ENCODE assay signal across 8 mouse cellular contexts in the genomic region with DNA sequence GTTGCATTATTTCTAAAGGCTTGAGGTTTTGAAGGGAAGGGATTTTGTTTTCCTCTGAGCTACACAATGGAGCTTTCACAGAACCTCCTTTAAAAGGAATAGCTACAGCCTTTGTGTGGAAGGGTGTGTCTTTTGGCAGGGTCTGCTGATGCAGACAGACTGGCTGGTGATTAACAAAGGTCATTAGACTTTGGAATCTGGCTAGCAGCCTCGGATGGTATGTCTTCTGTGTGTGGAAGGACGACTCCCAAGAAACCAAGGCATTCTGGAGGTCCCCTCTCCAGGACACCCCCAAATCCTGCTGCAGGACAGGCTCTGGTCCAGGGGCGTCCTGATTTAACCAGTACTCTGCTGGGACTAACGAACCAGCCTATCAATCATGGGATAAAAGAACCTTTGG.
DNase-seq lines count a peak whose midpoint lies in the region; ATAC-seq and TF ChIP-seq lines count a peak whose summit lies in the region.

No protein-coding gene starts in this region.

- WGBS in forebrain, embryonic 11.5 days, result 16% methylated on average over 4 of the region's 4 CpGs
- 7% methylated on average over 4 of the region's 4 CpGs for WGBS in hindbrain, postnatal 0 days
- 44% methylated on average over 4 of the region's 4 CpGs for WGBS in liver, embryonic 13.5 days (ENCODE audit: insufficient replicate concordance)
- WGBS in neural tube, embryonic 13.5 days, result 6% methylated on average over 4 of the region's 4 CpGs

- no peaks in the 10 kb centered on the region for H3K27me3 ChIP-seq in forebrain, embryonic 11.5 days (ENCODE audit: control insufficient read depth, insufficient read depth, low read length)
- H3K27me3 ChIP-seq in hindbrain, postnatal 0 days (ENCODE audit: insufficient read depth, low read length), result no peaks in the 10 kb centered on the region
- no peaks in the 10 kb centered on the region for H3K27me3 ChIP-seq in liver, embryonic 13.5 days
- H3K27me3 ChIP-seq in neural tube, embryonic 13.5 days, result no peaks in the 10 kb centered on the region

- peaks cover 10% of the 10 kb centered on the region for H3K4me1 ChIP-seq in forebrain, embryonic 11.5 days (replicated peaks; ENCODE audit: control insufficient read depth, insufficient read depth, low read length)
- peaks cover 20% of the 10 kb centered on the region for H3K4me1 ChIP-seq in hindbrain, postnatal 0 days (ENCODE audit: insufficient read depth, low read length)
- H3K4me1 ChIP-seq in liver, embryonic 13.5 days (replicated peaks), result peaks cover 14% of the 10 kb centered on the region; the same call in 1 of the 2 replicates
- peaks cover 57% of the 10 kb centered on the region for H3K4me1 ChIP-seq in neural tube, embryonic 13.5 days (replicated peaks)

- peak overlapping the region; percentile 96 for H3K27ac ChIP-seq in forebrain, embryonic 11.5 days (ENCODE audit: low read depth, low read length)
- peak overlapping the region; percentile 93 for H3K27ac ChIP-seq in hindbrain, postnatal 0 days
- no peak overlapping the region for H3K27ac ChIP-seq in liver, embryonic 13.5 days
- H3K27ac ChIP-seq in neural tube, embryonic 13.5 days (replicated peaks), result peak overlapping the region; percentile 90

- H3K9ac ChIP-seq in forebrain, embryonic 11.5 days (ENCODE audit: low read length), result peak overlapping the region; percentile 43; the same call in 1 of the 2 replicates
- peak overlapping the region; percentile 37 for H3K9ac ChIP-seq in hindbrain, postnatal 0 days (replicated peaks; ENCODE audit: low read length)
- no peak overlapping the region for H3K9ac ChIP-seq in liver, embryonic 13.5 days
- H3K9ac ChIP-seq in neural tube, embryonic 13.5 days, result peak overlapping the region; percentile 44

- peaks cover 27% of the 10 kb centered on the region for H3K36me3 ChIP-seq in forebrain, embryonic 11.5 days (ENCODE audit: control insufficient read depth, insufficient read depth, low read length)
- H3K36me3 ChIP-seq in hindbrain, postnatal 0 days (ENCODE audit: insufficient read depth, low read length), result peaks cover 19% of the 10 kb centered on the region
- H3K36me3 ChIP-seq in liver, embryonic 13.5 days, result no peaks in the 10 kb centered on the region
- H3K36me3 ChIP-seq in neural tube, embryonic 13.5 days, result peaks cover 39% of the 10 kb centered on the region

- no peak overlapping the region for H3K4me3 ChIP-seq in forebrain, embryonic 11.5 days (ENCODE audit: low read depth, low read length)
- no peak overlapping the region for H3K4me3 ChIP-seq in hindbrain, postnatal 0 days (ENCODE audit: low read length)
- no peak overlapping the region for H3K4me3 ChIP-seq in liver, embryonic 13.5 days (replicated peaks)
- no peak overlapping the region for H3K4me3 ChIP-seq in neural tube, embryonic 13.5 days

- no peak for TF ChIP-seq CTCF in hindbrain, postnatal 0 days (IDR thresholded peaks at IDR 0.05; ENCODE audit: low read depth)

- peak; percentile 35 for DNase-seq in layer of hippocampus, adult 11-12 months (ENCODE audit: low spot score)
- no peak for DNase-seq in layer of hippocampus, postnatal 14 days (ENCODE audit: low spot score in 2 of 2)
- peak; percentile 63 for DNase-seq in forebrain, embryonic 11.5 days (ENCODE audit: low spot score)
- peak; percentile 70 for DNase-seq in hindbrain, postnatal 0 days (ENCODE audit: low spot score)
- no peak for DNase-seq in liver, embryonic 13.5 days
- DNase-seq in right cerebral cortex, postnatal 10 days (ENCODE audit: low spot score in 2 of 2), result no peak
- no peak for DNase-seq in thymus, postnatal 10 days (ENCODE audit: low spot score in 2 of 2)

- H3K4me2 ChIP-seq in forebrain, embryonic 11.5 days (ENCODE audit: low read depth, low read length, severe bottlenecking), result peak overlapping the region; percentile 29
- H3K4me2 ChIP-seq in hindbrain, postnatal 0 days (ENCODE audit: low read depth, low read length), result peak overlapping the region; percentile 41
- peak overlapping the region; percentile 33; the same call in 1 of the 2 replicates for H3K4me2 ChIP-seq in liver, embryonic 13.5 days
- H3K4me2 ChIP-seq in neural tube, embryonic 13.5 days, result peak overlapping the region; percentile 42

- ATAC-seq in forebrain, embryonic 11.5 days (replicated peaks; ENCODE audit: low FRiP score), result peak; percentile 79
- ATAC-seq in hindbrain, postnatal 0 days, result peak; percentile 76
- no peak for ATAC-seq in liver, embryonic 13.5 days (ENCODE audit: low read depth)
- peak; percentile 80 for ATAC-seq in neural tube, embryonic 13.5 days (ENCODE audit: low read depth)

- no peaks in the 10 kb centered on the region for H3K9me3 ChIP-seq in forebrain, embryonic 11.5 days (ENCODE audit: control insufficient read depth, low read length)
- H3K9me3 ChIP-seq in hindbrain, postnatal 0 days (ENCODE audit: low read length), result no peaks in the 10 kb centered on the region
- 0 out of 2 replicates have a peak, but pooled peaks cover 2% of the 10 kb centered on the region for H3K9me3 ChIP-seq in liver, embryonic 13.5 days (replicated peaks)
- H3K9me3 ChIP-seq in neural tube, embryonic 13.5 days, result no peaks in the 10 kb centered on the region

Comparison
In these comparisons a context has a peak if more than half of its experiments do, and no peak if none do; other contexts are left out.
1. DNase-seq: peak in layer of hippocampus, adult 11-12 months (single experiment), forebrain, embryonic 11.5 days (single experiment) and hindbrain, postnatal 0 days (single experiment); none in layer of hippocampus, postnatal 14 days (0 of 2), liver, embryonic 13.5 days (single experiment), right cerebral cortex, postnatal 10 days (0 of 2) and thymus, postnatal 10 days (0 of 2).
2. Peak in every context shown above with its lines, with median percentiles within 50 percentile points of each other: H3K4me2 ChIP-seq.